Mouse (Mus musculus): ENCODE results near the gene Abca17. TPM values are rescaled to one million over a fixed set of nuclear protein-coding genes. Genes with fewer than 3 reads are reported as not detected.
A peak's percentile ranks its signal among the peaks of the same experiment; 100 is the strongest.

Abca17 gene
- polyA plus RNA-seq, 1 experiment from 2014 or later, result not detected

GRCm38 (mm10) chr17:24353960-24354359 lies 3.1 kb upstream of the Abca17 start:
- H3K4me2 ChIP-seq, result peak overlapping the region; percentile 99
- peak; percentile 85 for ATAC-seq (replicated peaks; ENCODE audit: low FRiP score)

GRCm38 (mm10) chr17:24352370-24353194 lies 1.7 kb upstream of the Abca17 start:
- H3K9ac ChIP-seq (ENCODE audit: low read depth, low read length), result peak overlapping the region; percentile 91
- peak overlapping the region; percentile 99 for H3K4me2 ChIP-seq
- no peaks in the 10 kb centered on the region for H3K36me3 ChIP-seq (ENCODE audit: control insufficient read depth, insufficient read depth, low read length)
- 5% methylated on average over 36 of the region's 36 CpGs for WGBS
- no peaks in the 10 kb centered on the region for H3K9me3 ChIP-seq (ENCODE audit: control insufficient read depth, low read length)
- H3K4me3 ChIP-seq (ENCODE audit: low read depth, low read length), result peak overlapping the region; percentile 83
- ATAC-seq (replicated peaks; ENCODE audit: low FRiP score), result peak; percentile 4; the same call in 1 of the 2 replicates
- peak overlapping the region; percentile 94 for H3K27ac ChIP-seq (ENCODE audit: low read depth, low read length)
- H3K4me1 ChIP-seq (replicated peaks; ENCODE audit: control insufficient read depth, insufficient read depth, low read length), result peaks cover 33% of the 10 kb centered on the region
- peaks cover 11% of the 10 kb centered on the region for H3K27me3 ChIP-seq (replicated peaks; ENCODE audit: control insufficient read depth, insufficient read depth, low read length)
- DNase-seq (ENCODE audit: low spot score), result peak; percentile 46

More at GRCm38 (mm10) chr17:24353960-24354359, 3.1 kb upstream of the Abca17 start:
- H3K4me3 ChIP-seq (ENCODE audit: low read depth, low read length), result peak overlapping the region; percentile 83
- no peaks in the 10 kb centered on the region for H3K36me3 ChIP-seq (ENCODE audit: control insufficient read depth, insufficient read depth, low read length)
- peak overlapping the region; percentile 94 for H3K27ac ChIP-seq (ENCODE audit: low read depth, low read length)
- peak overlapping the region; percentile 91 for H3K9ac ChIP-seq (ENCODE audit: low read depth, low read length)
- no peak for DNase-seq (ENCODE audit: low spot score)
- H3K4me1 ChIP-seq (replicated peaks; ENCODE audit: control insufficient read depth, insufficient read depth, low read length), result peaks cover 33% of the 10 kb centered on the region
- no peaks in the 10 kb centered on the region for H3K9me3 ChIP-seq (ENCODE audit: control insufficient read depth, low read length)
- H3K27me3 ChIP-seq (replicated peaks; ENCODE audit: control insufficient read depth, insufficient read depth, low read length), result peaks cover 11% of the 10 kb centered on the region
- WGBS, result 46% methylated on average over 3 of the region's 3 CpGs

- Histone ChIP-seq H3K4me2 (peak within 1 kb of the TSS; percentile 99), H3K9me3 (ENCODE audit: control insufficient read depth, low read length) (no peaks in the 10 kb centered on the region), H3K36me3 (ENCODE audit: control insufficient read depth, insufficient read depth, low read length) (no peaks in the 10 kb centered on the region), H3K27ac (ENCODE audit: low read depth, low read length) (peak within 1 kb of the TSS; percentile 94), H3K9ac (ENCODE audit: low read depth, low read length) (peak within 1 kb of the TSS; percentile 91), H3K4me3 (ENCODE audit: low read depth, low read length) (peak within 1 kb of the TSS; percentile 83), H3K27me3 (replicated peaks; ENCODE audit: control insufficient read depth, insufficient read depth, low read length) (peaks cover 11% of the 10 kb centered on the region), H3K4me1 (replicated peaks; ENCODE audit: control insufficient read depth, insufficient read depth, low read length) (peaks cover 33% of the 10 kb centered on the region)
- ATAC-seq (replicated peaks; ENCODE audit: low FRiP score) (peak; percentile 87), DNase-seq (ENCODE audit: low spot score) (peak; percentile 92)
- WGBS, result under 1% methylated on average over 53 of the region's 55 CpGs
These were observed 991 bp upstream of the Abca17 start, which contains the start of gene Abca3 for GRCm38 (mm10) chr17:24351760-24352357. Gene Abca3, plus strand, starts transcription at chr17:24351950.

DNA sequence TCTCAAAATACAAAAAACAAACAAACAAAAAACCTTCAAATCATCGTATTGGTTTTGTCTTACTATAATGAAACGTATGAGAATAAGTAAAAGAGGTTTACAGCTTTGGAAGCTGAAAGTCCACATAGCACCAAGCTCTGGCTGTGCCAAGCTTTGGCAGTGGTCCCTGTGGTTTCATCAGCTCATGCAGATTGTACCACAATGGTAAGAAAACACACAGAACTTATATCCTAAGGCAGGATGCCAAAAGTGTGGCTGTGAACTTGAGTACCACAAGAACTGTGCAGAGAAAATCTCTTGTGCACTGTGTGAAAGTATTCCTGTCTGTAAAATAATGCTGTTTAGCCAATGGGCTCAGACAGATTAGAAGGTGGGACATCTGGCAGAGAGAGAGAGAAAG lies 1.7 kb downstream of the Abca17 start:
- H3K4me1 ChIP-seq (replicated peaks; ENCODE audit: control insufficient read depth, insufficient read depth, low read length), result peaks cover 19% of the 10 kb centered on the region
- H3K4me2 ChIP-seq, result no peak overlapping the region
- no peaks in the 10 kb centered on the region for H3K36me3 ChIP-seq (ENCODE audit: control insufficient read depth, insufficient read depth, low read length)
- DNase-seq (ENCODE audit: low spot score) (no peak), ATAC-seq (replicated peaks; ENCODE audit: low FRiP score) (no peak)
- no peaks in the 10 kb centered on the region for H3K9me3 ChIP-seq (ENCODE audit: control insufficient read depth, low read length)
- WGBS, result 71% methylated on average over 2 of the region's 2 CpGs
- peaks cover 11% of the 10 kb centered on the region for H3K27me3 ChIP-seq (replicated peaks; ENCODE audit: control insufficient read depth, insufficient read depth, low read length)
- H3K27ac ChIP-seq (ENCODE audit: low read depth, low read length), result no peak overlapping the region
- H3K9ac ChIP-seq (ENCODE audit: low read depth, low read length), result no peak overlapping the region
- H3K4me3 ChIP-seq (ENCODE audit: low read depth, low read length), result no peak overlapping the region

DNA sequence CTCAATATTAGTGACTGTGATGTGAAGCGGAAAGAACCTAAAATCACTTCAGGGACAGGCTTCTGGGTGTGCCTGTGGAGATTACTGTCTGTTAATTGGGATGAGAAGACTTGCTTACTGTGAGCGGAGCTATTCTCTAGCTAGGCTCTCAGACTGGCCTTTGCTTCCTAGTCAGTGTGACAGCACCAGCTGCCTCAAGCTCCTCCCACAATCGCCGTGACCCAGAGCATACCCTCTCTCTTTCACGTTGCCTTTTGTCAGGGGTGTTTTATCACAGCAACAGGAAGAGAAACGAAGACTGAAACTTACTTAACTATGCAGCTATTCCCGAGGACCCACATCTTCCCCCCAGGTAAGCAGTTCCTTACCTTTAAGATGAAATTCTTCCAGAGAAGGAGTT lies 4.0 kb downstream of the Abca17 start:
- H3K9me3 ChIP-seq (ENCODE audit: control insufficient read depth, low read length), result no peaks in the 10 kb centered on the region
- H3K27me3 ChIP-seq (replicated peaks; ENCODE audit: control insufficient read depth, insufficient read depth, low read length), result peaks cover 11% of the 10 kb centered on the region
- H3K36me3 ChIP-seq (ENCODE audit: control insufficient read depth, insufficient read depth, low read length), result no peaks in the 10 kb centered on the region
- peaks cover 5% of the 10 kb centered on the region for H3K4me1 ChIP-seq (replicated peaks; ENCODE audit: control insufficient read depth, insufficient read depth, low read length)
- H3K4me2 ChIP-seq, result no peak overlapping the region
- H3K9ac ChIP-seq (ENCODE audit: low read depth, low read length), result no peak overlapping the region
- DNase-seq (ENCODE audit: low spot score) (no peak), ATAC-seq (replicated peaks; ENCODE audit: low FRiP score) (no peak)
- WGBS, result 50% methylated on average over 7 of the region's 7 CpGs
- H3K4me3 ChIP-seq (ENCODE audit: low read depth, low read length), result no peak overlapping the region
- no peak overlapping the region for H3K27ac ChIP-seq (ENCODE audit: low read depth, low read length)

DNA sequence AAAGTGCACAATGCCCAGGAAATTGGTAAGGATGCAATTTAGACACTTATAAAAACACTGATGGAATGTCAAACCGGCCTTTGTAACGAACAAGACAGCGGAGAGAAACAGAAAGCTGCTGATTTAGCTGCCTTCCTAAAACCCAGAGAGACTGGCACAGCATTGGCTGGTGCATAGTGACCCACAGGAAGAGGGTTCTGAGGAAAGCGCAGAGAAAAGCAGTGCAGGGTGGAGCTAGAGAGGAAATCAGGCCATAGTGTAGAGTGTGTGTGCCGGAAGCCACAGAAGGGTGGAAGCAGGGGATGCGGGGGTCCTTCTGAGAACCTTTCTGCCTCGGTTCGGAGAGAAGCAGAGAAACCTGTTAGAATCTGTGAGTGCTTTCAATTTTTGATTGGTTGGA lies 6.2 kb downstream of the Abca17 start:
- 61% methylated on average over 8 of the region's 8 CpGs for WGBS
- no peak for ATAC-seq (replicated peaks; ENCODE audit: low FRiP score)
- no peak overlapping the region for H3K4me3 ChIP-seq (ENCODE audit: low read depth, low read length)

GRCm38 (mm10) chr17:24327656-24328055 lies 23.2 kb downstream of the Abca17 start:
- H3K4me1 ChIP-seq (replicated peaks; ENCODE audit: control insufficient read depth, insufficient read depth, low read length), result no peaks in the 10 kb centered on the region
- 77% methylated on average over 7 of the region's 7 CpGs for WGBS
- no peaks in the 10 kb centered on the region for H3K27me3 ChIP-seq (replicated peaks; ENCODE audit: control insufficient read depth, insufficient read depth, low read length)
- H3K9me3 ChIP-seq (ENCODE audit: control insufficient read depth, low read length), result no peaks in the 10 kb centered on the region
- DNase-seq (ENCODE audit: low spot score) (no peak), ATAC-seq (replicated peaks; ENCODE audit: low FRiP score) (no peak)
- H3K4me3 ChIP-seq (ENCODE audit: low read depth, low read length), result no peak overlapping the region
- H3K4me2 ChIP-seq, result no peak overlapping the region
- H3K27ac ChIP-seq (ENCODE audit: low read depth, low read length), result no peak overlapping the region
- no peaks in the 10 kb centered on the region for H3K36me3 ChIP-seq (ENCODE audit: control insufficient read depth, insufficient read depth, low read length)
- no peak overlapping the region for H3K9ac ChIP-seq (ENCODE audit: low read depth, low read length)

More for the DNA sequence above, 6.2 kb downstream of the Abca17 start:
- Histone ChIP-seq H3K4me1 (replicated peaks; ENCODE audit: control insufficient read depth, insufficient read depth, low read length) (no peaks in the 10 kb centered on the region; the same call in 1 of the 2 replicates), H3K27ac (ENCODE audit: low read depth, low read length) (no peak overlapping the region), H3K27me3 (replicated peaks; ENCODE audit: control insufficient read depth, insufficient read depth, low read length) (no peaks in the 10 kb centered on the region), H3K36me3 (ENCODE audit: control insufficient read depth, insufficient read depth, low read length) (no peaks in the 10 kb centered on the region), H3K4me2 (peak overlapping the region; percentile 16), H3K9me3 (ENCODE audit: control insufficient read depth, low read length) (no peaks in the 10 kb centered on the region), H3K9ac (ENCODE audit: low read depth, low read length) (no peak overlapping the region)
- DNase-seq (ENCODE audit: low spot score), result no peak

GRCm38 (mm10) chr17:24325051-24325450 lies 25.8 kb downstream of the Abca17 start:
- ATAC-seq (replicated peaks; ENCODE audit: low FRiP score), result no peak
- no peak overlapping the region for H3K4me3 ChIP-seq (ENCODE audit: low read depth, low read length)
- no peaks in the 10 kb centered on the region for H3K36me3 ChIP-seq (ENCODE audit: control insufficient read depth, insufficient read depth, low read length)
- H3K9ac ChIP-seq (ENCODE audit: low read depth, low read length), result no peak overlapping the region
- 0 out of 2 replicates have a peak, but pooled peaks cover 3% of the 10 kb centered on the region for H3K9me3 ChIP-seq (ENCODE audit: control insufficient read depth, low read length)
- DNase-seq (ENCODE audit: low spot score), result no peak
- no peak overlapping the region for H3K4me2 ChIP-seq
- no peak overlapping the region for H3K27ac ChIP-seq (ENCODE audit: low read depth, low read length)
- no peaks in the 10 kb centered on the region for H3K27me3 ChIP-seq (replicated peaks; ENCODE audit: control insufficient read depth, insufficient read depth, low read length)
- H3K4me1 ChIP-seq (replicated peaks; ENCODE audit: control insufficient read depth, insufficient read depth, low read length), result no peaks in the 10 kb centered on the region
- WGBS, result 76% methylated on average over 10 of the region's 10 CpGs
